Mouse (Mus musculus) thymus, postnatal 14 days (tissue): Measurements from ENCODE around the gene Smim9.
A peak's percentile ranks its signal among the peaks of the same experiment; 100 is the strongest.

Experiments
- DNase-seq: peaks from one replicate; pipeline ENCODE4 v3.0.0; 2021

Smim9 gene

DNA sequence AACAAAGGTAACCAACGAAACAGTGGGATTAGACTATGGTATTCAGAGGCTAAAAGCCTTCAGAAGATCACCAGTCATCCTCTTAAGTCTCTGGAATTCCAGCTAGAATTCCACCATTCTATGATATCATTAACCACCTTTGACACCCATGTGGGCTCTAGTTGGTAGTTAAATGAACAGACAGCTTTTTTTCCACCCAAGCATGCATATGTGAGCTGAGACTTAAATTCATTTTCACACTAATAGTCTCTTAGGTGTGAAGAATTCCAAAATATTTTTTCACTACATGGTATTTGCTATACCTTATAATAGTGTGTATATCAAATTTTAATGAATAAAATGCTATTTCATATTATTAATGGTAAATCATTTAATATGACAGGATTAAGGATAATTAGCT lies at the start of gene Smim9:
TSS of gene Smim9 (minus strand) at position 101 of the 400 bp plus-strand sequence.
- DNase-seq: no peak

DNA sequence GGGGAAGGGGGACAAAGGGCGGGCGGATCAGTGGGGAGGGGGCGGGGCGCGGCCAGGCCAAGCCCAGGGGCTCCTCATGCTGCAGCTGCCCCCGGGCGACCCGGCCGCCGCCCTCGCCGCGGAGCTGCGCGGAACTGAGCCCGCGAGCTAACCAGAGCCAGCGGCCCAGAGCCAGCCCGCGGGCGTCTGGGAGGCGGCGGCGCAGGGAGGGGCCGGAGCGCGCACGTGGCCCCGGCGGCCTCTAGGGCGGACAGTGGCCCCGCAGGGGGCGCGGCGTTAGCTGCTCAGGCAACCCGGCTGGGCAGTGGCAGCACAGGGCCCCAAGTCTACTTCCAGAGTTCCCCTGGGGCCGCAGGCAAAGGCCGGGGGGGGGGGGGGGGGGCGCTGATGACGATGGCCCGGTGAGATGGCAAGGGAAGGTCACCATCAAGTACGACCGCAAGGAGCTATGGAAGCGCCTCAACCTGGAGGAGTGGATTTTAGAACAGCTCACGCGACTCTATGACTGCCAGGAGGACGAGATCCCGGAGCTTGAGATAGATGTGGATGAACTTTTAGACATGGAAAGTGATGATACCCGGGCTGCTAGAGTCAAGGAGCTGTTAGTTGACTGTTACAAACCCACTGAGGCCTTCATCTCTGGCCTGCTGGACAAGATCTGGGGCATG lies 7.9 kb downstream of the Smim9 start:
- peak; percentile 35 for DNase-seq

DNA sequence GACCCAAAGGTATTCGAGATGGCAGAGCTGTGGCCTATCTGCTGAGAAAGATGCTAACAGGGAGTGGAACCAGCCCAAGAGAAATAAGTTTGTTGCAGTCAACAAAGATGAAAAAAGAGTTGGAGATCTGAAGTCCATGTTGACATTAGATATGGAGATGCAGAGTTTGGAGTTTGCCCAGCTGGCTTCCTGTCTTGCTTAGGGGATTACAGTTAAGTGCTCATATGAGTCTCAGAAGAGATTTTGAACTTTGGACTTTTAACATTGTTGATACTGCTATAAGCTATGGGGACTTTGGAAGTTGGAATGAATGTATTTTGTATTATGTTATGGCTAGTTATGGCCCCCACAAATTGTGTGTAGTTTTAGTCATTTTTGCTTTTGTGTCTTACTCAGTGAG lies 11.3 kb downstream of the Smim9 start:
- DNase-seq: no peak

DNA sequence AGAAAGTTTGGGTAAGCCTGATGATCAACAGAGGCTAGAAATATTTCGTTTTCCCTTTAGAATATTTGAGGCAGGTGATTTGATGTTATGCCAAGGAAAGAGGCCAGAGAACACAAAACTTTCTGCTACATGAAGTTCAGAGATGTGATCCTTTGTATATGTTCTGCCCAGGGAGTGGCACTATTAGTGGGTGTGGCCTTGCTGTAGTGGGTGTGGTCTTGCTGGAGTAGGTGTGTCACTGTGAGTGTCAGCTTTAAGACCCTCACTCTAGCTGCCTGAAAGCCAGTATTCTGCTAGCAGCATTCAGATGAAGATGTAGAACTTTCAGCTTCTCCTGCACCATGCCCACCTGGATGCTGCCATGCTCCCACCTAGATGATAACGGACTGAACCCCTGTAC lies 13.3 kb downstream of the Smim9 start:
- DNase-seq: no peak

DNA sequence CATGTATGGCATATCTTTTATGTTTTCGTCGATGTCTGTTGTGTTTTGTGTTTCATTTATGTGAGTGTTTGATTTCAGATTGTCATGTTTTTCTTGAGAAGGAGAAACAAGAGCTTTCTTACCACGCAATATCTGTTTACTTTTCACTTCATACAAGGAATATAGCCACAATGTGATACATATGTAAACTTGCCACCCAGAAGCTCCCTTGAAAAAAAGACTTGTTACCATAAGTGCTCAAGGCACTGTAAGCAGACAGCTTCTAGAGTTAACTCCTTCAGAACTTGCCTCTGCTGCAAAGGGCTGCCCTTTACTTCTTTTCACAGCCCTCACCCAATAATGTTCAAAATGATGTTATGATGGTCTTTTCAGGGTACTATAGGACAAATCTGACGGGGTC lies 15.2 kb downstream of the Smim9 start:
- no peak for DNase-seq

DNA sequence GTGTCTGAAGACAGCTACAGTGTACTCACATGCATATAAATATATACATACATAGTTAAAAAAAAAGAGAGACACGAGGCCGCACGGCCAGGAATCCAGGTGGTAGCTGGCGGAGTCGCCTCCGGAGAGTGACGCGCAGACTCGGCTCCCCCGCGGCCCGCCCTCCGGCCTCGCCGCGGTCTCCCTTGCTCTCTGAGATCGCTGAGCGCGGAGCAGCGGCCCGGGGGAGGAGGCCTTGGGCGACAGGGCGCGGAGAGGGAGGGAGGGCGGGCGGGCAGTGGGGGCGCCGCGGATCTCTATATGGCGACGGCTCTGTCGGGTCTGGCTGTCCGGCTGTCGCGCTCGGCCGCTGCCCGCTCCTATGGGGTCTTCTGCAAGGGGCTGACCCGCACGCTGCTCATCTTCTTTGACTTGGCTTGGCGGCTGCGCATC lies 20.4 kb downstream of the Smim9 start:
- peak; percentile 48 for DNase-seq

DNA sequence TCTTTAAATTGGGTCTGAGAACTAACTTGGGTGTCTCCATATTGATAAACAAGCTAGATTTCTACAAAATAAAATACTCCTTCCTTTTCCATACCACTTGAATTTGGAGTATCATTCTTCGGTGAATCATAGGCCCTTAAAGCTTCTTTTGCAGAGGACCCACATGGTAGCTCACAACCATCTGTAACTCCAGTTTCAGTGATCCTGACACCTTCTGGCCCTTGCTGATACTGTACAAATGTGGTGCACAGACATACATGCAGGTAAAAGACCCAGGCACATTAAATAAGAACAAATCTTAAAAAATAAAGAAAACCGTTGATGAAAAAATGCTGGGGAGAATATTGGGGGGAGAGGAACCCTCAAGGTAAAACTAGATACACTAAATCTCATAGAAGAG lies 25.4 kb downstream of the Smim9 start:
- no peak for DNase-seq

DNA sequence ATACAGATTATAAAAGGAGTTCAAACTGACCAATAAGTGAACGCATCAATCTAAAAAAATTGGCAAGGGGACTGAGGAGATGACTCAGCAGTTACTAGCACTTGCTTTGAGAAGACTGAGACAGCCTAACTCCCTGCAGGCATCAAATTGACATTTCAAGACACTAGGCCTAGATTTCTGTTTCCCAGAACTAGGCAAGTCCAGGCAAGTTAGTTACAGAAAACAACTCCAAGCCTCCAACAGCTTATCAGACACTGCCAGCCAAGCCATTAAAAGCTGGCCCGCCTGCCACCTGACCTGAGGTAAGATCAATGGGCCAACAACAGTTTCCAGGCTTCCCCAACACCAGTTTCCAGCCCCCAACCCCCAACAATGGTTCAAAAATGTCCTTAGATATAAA lies 25.8 kb downstream of the Smim9 start:
- no peak for DNase-seq

DNA sequence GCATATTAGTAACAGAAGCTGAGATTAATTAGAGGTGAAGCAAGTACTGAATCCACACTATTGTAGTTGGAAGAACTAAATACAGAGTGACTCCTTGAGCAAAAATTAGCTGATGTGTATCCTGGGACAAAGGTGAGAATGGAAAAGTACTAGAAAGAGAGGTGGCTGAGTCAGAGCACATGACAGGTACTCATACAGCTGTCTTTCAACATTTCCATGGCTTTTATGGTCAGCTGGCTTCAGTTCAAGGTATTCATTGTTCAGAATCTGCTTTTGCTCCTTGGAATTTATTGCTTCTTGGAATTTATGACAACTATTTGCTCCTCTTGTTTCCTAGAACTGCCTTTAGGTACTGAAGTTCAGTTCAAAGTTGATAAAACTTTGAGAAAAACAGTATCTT lies 26.6 kb downstream of the Smim9 start:
- DNase-seq: no peak

DNA sequence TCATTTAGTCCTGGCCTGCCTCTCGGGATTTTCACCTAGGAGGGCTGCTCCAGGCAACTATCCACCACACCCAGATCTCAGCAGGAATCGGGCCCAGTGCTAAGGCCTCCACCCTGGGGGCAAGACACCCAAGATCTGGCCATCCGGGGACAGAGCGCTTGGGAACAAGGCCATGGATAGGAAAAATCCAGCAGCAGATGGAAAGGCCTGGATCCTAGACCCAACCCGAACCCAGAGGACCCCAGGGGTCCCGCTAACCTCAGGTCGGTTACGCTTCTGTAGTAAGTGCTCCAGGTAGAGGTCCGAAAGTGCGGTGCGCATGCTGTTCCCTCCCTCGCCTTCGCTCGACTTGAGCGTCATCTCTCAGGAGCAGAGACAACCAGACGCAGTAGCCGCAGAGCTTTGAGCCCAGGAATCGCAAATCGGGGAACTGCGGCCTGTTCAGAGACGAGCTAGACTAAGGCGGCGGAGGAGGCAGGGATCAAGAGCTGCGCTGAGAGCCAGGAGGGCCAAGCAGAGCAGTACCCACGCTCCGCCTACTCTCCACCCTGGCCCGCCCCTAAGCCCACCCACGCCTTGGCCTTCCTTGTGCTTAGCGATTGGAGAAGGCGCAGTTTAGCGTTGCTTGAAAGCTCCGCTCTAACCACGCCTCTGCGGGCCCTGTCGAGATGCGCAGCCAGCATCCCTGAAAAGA lies 33.0 kb downstream of the Smim9 start, which contains the start of gene Mpp1:
TSS of gene Mpp1 (minus strand) at position 550 of the 694 bp plus-strand sequence.
- DNase-seq: peak; percentile 85

DNA sequence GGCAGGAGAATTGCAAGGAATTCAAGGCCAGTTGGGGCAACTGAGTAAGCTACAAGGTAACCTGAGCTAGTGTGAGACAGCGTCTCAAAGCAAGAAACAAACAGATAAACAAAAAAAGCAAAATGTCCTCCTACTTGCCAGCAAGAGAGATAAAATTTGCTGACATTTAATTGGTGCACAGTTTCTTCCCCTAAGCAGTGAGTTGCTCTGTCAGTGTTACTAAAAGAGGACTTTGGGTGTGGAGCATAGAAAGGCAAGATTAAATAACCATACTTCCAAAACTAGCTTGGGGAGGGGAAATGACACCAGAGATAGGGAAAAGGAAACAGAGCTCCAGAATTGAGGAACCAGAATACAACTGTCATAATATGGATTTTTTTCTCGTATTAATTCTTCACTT lies 34.1 kb downstream of the Smim9 start:
- no peak for DNase-seq

DNA sequence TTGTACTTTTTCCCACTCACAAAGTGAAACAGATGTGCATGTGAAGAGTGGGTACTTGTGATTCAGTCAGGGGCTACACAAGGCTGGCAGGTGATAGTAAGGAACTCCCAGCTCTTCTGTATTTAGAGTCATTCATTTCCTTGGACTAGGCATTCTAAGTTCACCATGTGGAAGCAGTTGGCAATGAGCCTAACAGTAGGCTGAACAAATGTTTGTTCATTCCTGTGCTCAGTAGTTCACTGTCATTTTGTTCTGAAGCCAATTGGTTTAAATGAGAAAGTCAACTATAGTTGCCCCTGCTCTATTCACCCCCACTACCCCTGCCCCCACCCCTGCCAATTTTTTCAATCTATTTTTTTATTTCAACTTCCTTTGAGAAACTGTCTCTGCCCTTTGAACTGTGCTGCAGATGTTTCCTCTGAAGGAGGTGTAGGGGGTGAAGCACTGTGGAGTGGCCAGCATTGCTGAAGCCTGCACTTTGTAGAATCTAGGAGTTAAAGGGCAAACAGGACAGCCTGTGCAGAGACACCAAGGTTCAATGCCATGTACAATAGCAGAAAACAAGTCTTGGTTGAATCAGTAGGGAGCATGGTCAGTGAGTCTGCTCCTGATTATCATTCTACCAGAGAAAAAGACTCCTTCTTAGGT lies 35.1 kb downstream of the Smim9 start:
- DNase-seq: peak; percentile 29

DNA sequence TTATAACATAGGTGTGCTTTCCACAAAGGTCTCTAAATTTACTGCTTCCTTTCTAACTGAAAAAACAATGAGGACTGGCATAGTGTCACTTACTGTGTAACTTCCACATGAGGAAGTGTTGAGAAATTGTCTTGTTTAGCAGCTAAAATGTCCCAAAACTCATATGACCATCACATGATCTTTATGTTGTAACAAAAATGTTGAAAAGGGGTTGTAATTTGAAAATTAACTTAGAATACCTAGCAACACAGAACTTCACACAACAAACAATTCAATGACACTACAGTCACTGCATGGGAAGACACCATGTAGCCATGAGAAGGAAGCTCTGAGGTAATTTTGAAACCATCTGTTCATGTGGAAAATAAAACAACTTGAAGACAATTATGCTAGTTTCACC lies 36.7 kb downstream of the Smim9 start:
- DNase-seq: no peak

DNA sequence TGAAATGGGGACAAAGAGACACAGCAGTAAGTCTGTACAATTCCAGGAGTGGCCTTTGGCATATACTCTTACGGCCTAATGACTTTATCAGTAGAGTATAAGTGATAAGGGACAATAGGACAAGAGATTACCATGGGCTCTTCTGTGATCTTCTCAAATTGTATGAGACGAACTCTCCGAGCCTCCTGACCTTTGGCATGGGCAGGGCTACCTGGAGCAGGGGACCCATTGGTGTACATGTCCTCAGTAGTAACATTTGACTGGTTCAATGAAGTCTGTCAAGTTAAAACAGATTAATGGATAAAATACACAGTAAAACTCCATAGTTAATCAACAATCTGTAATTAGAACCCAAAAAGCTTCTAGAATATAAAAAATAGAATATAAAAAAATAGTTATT lies 38.0 kb downstream of the Smim9 start:
- no peak for DNase-seq

DNA sequence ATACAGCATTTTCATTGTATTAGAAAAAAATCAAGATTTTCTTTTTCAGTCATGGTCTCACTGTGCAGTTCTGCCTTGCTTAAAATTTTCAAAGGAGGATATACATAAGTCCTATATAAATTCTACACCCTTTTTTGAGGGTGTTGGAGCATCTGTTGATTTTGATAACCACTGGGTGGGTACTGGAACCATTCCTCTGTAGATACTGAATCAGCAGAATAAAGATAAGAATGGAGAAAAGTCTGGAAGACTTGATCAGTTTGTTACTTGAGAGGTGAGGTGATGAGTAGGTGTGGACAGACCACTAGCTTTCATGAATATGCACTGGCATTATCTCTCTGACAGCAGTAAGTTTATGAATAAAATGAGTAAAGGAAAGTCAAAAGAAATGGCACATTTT lies 48.0 kb downstream of the Smim9 start:
- no peak for DNase-seq

DNA sequence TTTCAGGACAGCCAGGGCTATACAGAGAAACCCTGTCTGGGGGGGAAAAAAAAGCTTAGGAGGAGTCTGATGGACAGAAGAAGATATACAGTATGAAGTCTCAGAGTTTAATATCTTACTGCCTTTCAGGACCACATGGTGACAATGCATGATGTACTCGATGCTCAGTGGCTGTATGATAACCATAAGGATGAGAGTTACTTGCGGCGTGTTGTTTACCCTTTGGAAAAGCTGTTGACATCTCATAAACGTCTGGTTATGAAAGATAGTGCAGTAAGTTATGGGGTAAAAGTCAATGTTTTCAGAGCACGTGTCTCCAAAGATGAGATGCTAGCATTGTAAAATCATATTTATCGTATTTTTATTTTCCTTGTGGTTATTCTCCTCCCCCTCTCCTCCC lies 61.3 kb downstream of the Smim9 start:
- no peak for DNase-seq

DNA sequence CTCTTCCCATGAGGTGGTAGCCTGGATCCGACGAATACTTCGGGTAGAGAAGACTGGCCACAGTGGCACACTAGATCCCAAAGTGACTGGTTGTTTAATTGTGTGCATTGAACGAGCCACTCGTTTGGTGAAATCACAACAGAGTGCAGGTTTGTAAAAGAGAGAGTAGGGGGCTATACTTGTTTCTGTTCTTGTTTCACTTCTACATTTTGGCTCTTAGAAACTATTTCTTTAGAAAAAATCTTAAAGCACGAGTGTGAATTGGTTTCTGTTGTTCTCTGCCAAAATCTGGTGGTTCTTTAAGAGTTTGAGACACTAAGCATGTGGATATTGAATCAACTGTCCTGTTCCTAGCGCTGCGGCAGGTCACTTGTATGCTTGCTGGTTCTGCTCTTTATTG lies 64.8 kb downstream of the Smim9 start:
- DNase-seq: no peak

DNA sequence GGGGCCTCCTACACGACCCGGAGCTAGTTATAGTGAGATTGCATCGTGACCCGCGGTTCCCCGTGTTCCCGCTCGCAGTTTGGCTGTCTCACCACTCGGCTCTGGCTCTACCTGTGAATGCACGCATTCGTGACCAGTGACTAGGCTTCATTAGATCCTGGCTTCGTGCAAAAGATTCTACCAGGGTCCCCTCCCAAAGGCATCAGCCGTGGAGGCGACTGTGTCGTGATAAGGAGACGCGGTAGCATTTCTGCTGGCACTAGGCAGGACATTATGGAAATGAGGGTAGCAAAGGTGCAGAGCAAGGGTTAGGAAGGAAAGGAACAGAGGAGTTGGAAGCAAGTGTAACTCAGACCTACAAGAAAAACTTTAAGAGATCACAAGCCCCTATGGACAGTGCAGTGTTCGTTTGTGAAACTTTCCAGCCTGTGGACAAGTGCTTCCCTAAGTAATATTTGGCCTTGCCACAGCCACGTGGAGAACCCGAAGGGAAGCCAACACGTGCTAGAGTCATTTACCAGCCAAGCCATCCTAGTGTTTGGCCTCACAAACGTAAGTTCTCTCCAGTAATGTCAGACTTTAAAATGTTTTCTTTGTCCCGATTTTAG lies 67.3 kb downstream of the Smim9 start:
- no peak for DNase-seq
